Mouse (Mus musculus) c-Kit-positive CD71-positive TER-119-positive erythroid progenitor cells, embryonic 14.5 days (primary cell): ENCODE data around the gene Dnah8.
A peak's percentile ranks its signal among the peaks of the same experiment; 100 is the strongest.

Source experiments
- DNase-seq: peaks from one replicate; pipeline ENCODE4 v3.0.0-alpha.2; 2013; ENCODE audit warnings: low spot score

The Dnah8 gene

GRCm38 (mm10) chr17:30663170-30663569 is 39.0 kb downstream of the Dnah8 start:
- no peak for DNase-seq

- no peak for DNase-seq
Observed at GRCm38 (mm10) chr17:30664856-30665255, 40.7 kb downstream of the Dnah8 start.

GRCm38 (mm10) chr17:30672556-30672955 is 48.4 kb downstream of the Dnah8 start:
- DNase-seq: no peak

DNA sequence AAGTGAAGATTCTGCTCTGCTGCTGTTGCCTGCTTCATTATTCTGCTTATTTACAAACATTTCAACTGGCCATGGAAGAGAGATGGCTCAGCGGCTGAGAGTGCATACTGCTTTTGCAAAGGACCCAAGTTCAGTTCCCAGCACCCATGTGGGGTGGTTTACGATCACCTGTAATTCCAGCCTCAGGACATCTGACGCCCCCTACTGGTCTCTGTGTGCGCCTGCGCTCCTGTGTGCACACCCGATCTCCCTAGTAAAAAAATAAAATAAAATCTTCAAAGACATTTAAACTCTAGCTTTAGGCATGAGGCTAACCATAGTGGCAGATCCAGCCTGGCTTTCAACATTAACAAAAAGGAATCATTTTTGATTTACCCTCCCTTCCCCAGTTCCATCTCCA is 48.9 kb downstream of the Dnah8 start:
- DNase-seq: no peak

DNA sequence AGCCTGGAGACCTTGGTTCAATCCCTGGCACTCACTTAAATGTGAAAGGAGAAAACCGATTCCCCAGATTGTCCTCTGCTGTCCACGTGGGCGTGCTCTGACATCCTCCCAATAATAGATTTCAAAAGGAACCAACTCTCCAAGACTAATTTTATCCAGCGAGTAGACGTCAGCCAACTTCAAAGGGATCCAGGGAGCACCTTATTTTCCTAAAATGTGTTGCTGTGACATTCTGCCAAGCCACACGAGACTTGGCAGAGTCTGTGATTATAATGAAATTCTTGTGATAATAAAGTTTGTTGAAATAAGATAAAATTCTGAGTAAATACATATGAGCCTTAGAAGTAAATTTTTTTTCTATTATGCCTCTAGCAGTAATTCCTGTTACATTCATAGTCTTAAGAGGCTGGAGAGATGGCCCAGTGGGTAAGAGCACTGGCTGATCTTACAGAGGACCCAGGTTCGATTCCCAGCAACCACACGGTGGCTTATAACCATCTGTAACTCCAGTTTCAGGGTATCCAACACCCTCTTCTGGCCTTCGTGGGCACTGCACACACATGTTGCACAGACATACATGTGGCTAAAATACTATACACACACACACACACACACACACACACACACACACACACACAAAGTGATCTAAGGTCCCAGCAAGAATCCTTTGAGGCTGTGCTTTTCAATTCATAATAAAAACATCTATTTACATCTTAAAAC is 51.0 kb downstream of the Dnah8 start:
- no peak for DNase-seq

DNA sequence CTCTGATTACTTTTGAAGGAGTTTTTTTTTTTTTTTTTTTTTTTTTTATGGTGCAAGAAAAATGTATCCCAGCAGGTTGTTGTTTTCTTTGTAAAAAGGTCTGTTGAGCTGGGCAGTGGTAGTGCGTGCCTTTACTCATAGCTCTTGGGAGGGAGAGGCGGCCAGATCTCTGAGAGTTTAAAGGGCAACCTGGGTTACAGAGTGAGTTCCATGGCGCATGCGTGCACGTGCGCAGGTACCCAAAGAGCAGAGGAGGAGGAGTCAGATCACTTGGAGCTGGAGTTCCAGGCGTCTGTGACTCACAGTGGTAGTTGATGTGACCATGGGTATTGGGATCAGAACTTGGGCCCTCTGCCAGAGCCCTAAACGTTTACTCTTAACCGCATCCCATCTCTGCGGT is 54.4 kb downstream of the Dnah8 start:
- no peak for DNase-seq

DNA sequence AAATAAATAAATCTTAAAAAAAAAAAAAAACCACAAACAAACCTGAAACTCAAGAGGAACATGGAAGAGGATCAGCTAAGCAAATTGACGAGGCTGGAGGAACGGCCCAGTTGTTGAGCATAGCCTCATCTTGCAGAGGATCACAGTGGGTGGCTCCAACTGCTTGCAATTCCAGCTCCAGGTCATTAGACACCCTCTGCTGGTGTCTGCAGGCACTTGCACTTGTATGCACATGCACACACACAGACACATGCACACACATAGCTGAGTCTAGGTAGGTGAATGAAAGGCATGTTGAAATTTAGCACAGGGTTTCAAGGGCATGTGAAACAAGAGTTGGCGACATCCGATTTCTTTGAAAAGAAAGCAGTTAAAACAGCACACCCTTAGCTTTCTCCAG is 55.5 kb downstream of the Dnah8 start:
- DNase-seq: no peak

DNA sequence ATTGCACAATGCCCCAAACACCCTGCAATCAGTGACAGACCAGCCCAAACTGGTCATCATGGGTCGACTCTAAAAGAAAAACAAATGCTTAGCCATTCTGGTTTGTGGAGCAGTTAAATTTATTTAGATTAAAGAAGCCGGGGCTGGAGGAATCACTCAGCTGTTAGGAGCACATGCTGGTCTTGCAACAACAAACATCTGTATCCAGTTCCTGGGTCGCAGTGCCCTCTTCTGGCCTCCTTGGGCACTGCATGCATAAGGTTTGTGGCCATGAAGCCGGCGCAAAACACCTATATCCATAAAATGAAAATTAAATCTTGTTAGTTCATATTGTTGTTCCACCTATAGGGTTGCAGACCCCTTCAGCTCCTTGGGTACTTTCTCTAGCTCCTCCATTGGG is 57.5 kb downstream of the Dnah8 start:
- peak; percentile 78 for DNase-seq

DNA sequence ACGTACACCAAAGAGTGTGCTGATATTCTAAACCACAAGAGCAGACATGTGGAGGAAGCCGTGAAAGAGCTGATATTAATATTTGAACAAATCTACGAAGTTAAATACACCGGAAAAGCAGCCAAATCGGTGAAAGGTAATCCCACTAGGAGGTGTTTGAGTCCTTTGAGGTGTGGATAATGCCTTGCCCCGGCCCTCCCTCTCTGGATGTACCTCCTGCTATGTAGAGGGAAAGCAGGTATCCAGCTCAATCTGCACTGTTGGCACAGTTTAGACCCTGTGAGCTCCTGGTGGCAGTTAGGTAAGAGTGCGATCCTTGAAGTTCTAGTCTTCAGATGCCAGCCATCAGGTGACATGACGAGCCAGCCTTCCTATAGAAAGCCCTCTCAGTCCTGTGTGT is 66.0 kb downstream of the Dnah8 start:
- no peak for DNase-seq

DNA sequence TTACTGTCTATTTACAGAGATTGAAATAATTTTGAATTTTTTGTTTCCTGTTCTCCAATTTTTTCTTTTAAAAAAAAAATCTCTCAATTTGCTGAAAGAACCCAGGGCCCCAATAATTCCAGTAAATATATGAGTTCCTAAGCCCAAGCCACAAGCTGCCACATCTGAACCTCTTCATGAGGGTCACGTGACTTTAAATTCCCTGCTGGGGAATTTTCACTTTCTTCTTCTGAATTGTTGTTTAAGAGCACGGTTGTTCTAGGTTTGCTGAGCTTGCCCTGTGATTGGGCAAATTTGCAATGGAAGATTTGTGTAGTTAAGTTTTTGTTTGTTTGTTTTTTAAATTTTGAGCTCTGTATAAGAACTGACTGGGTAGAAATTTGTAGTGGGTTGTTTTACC is 67.3 kb downstream of the Dnah8 start:
- no peak for DNase-seq

DNA sequence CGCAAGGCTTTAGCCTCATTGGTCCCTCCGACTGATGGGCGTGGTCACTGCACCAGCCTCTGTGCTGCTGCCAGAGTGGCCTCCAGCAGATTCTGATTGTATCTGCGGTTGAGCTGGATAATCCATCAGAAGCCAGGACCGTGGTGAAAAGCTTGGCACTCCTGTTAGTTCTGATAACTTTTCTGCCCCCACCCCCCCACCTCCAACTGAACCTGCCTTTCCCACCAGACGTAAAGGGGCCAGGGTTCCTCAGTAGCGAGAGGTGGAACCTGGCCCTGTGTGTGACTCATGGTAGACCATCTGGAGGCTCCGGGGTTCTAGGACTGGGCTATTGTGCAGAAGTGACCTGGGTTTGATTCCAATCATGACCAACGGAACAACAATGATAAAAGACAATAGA is 70.1 kb downstream of the Dnah8 start:
- no peak for DNase-seq

GRCm38 (mm10) chr17:30714732-30715131 is 90.6 kb downstream of the Dnah8 start:
- peak; percentile 33 for DNase-seq

- DNase-seq: no peak
Observed at GRCm38 (mm10) chr17:30718197-30718596, 94.0 kb downstream of the Dnah8 start.

GRCm38 (mm10) chr17:30719031-30719430 is 94.9 kb downstream of the Dnah8 start:
- no peak for DNase-seq

GRCm38 (mm10) chr17:30727788-30728187 is 103.6 kb downstream of the Dnah8 start:
- no peak for DNase-seq

DNA sequence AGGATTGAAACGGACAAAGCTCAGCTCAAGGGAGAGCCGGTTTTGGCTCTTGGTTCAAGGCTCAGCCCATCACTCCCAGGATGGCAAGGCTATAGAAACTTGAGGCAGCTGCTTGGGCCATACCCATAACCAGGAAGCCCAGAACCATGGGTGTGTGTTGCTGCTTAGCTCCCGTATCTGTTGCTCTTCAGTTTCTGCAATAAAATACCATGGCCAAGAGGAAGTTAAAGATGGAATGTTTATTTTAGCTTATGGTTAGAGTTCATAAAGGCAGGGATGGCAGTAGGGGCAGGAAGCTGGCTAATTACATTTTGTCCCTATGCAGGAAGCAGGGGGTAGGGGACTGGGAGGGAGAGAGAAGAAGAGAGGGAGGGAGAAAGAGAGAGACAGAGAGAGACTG is 108.6 kb downstream of the Dnah8 start:
- no peak for DNase-seq

DNA sequence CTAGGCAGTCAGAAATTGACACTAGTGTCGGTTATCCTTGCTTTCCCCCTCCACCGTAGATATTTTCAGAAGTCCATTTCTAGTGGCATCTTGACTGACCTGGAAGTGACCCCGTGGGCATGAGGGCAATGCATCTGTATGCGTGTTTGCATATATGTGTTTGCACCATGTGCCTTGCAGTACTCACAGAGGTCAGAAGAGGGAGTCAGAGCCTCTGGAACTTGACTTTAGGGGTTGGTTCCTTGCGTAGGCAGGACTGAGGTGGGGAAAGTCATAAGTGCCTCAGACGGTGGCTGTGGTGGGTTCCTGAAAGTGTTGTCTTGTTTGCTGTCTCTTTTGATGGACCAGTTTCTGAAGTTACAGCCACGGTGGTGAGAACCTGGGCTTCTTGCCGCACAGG is 110.6 kb downstream of the Dnah8 start:
- DNase-seq: no peak

DNA sequence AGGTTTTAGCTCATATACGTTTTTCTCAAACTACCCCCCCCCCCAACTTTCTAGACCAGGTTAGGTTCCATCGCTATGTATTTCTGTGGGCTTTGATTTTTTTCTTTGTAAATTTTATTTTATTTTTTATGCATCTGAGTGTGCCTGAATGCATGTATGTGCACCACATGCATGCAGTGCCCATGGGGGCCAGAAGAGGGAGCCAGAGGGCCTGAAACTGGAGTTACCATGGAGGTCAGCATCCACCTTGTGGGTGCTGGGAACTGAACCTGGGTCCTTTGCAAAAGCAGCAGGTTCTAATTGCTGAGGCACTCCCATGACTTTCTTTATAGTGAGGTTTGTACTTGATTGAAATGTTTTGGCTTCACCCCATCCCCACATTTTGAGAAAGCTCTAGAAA is 111.3 kb downstream of the Dnah8 start:
- no peak for DNase-seq

GRCm38 (mm10) chr17:30737797-30738196 is 113.6 kb downstream of the Dnah8 start:
- DNase-seq: peak; percentile 23

- no peak for DNase-seq
Observed at GRCm38 (mm10) chr17:30739769-30740168, 115.6 kb downstream of the Dnah8 start.

GRCm38 (mm10) chr17:30743947-30744346 is 119.8 kb downstream of the Dnah8 start:
- no peak for DNase-seq

GRCm38 (mm10) chr17:30746056-30747024 is 122.2 kb downstream of the Dnah8 start:
- DNase-seq: peak; percentile 21

DNA sequence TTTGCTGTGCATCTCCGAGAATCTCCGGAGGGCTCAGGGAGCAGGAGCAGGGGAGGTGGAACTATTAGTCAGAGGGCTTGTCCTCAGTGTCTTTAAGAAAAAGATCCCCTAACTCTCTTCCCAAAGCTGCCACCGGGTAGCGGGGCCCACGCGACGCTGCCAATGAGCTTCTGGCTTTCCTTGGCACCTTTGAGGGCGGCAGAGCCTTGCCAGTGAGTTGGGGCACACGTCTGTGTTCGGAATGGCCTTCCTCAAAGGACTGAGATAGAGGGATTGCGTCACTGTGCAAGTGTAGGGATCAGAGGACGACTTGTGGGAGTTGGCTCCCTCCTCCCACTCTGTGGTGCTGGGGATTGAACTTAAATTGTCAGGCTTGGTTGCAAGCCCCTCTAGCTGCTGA is 125.2 kb downstream of the Dnah8 start:
- DNase-seq: no peak
